Mouse (Mus musculus) ES-Bruce4 (cell line): Measurements from ENCODE around the gene Gcn1l1.

Experiments used
- CTCF ChIP-seq: IDR thresholded peaks from one replicate; pipeline ENCODE4 v1.8.1; 2011; ENCODE audit warnings: low read depth, low read length
- EP300 ChIP-seq: IDR thresholded peaks from 2 replicates; pipeline ENCODE4 v1.6.1; 2011; ENCODE audit warnings: low read depth, low read length; ENCODE audit not compliant: insufficient read depth
- POLR2A ChIP-seq: IDR thresholded peaks from one replicate; pipeline ENCODE4 v1.8.1; 2011; ENCODE audit warnings: low read length; ENCODE audit not compliant: insufficient read depth

GRCm38 (mm10) chr5:115622686-115623085 is 57.6 kb downstream of the Gcn1l1 start:
- TF ChIP-seq EP300 = no peak
- no peak for TF ChIP-seq CTCF
- TF ChIP-seq POLR2A = no peak
